Mouse (Mus musculus) heart, embryonic 11.5 days (tissue): ENCODE results near the gene Scarb1. TPM values are rescaled to one million over a fixed set of nuclear protein-coding genes. Genes with fewer than 3 reads are reported as not detected.
"Not testable (repeated sequence)": the region's sequence is repeated elsewhere in the genome, so short reads cannot be mapped to it uniquely, and the experiment has no call there.

Source experiments
- ATAC-seq: fragments of 200-750 bp; cut with Nextera tagmentation; replicated peaks from 2 replicates; pipeline ENCODE4 v1.8.0; 2017; ENCODE audit warnings: moderate library complexity; ENCODE audit not compliant: insufficient number of reproducible peaks, low FRiP score, low TSS enrichment
- H3K27ac ChIP-seq: fragments of 300-500 bp; sonication (generic); 2 replicates; pipeline ENCODE4 v1.5.1; 2014; ENCODE audit warnings: mild to moderate bottlenecking, low read depth, low read length
- H3K27me3 ChIP-seq: fragments of 300-500 bp; sonication (generic); 2 replicates; pipeline ENCODE4 v1.6.1; 2014; ENCODE audit warnings: mild to moderate bottlenecking, low read length, mixed read lengths; ENCODE audit not compliant: control insufficient read depth, insufficient read depth
- H3K36me3 ChIP-seq: fragments of 300-500 bp; sonication (generic); 2 replicates; pipeline ENCODE4 v1.6.1; 2014; ENCODE audit warnings: mild to moderate bottlenecking, low read length, moderate library complexity, mixed read lengths; ENCODE audit not compliant: control insufficient read depth, insufficient read depth
- H3K4me1 ChIP-seq: fragments of 300-500 bp; sonication (generic); 2 replicates; pipeline ENCODE4 v1.6.1; 2014; ENCODE audit warnings: low read length; ENCODE audit not compliant: control insufficient read depth, insufficient read depth
- H3K4me2 ChIP-seq: fragments of 300-500 bp; sonication (generic); 2 replicates; pipeline ENCODE4 v1.6.1; 2014; ENCODE audit warnings: mild to moderate bottlenecking, moderate library complexity
- H3K4me3 ChIP-seq: fragments of 300-500 bp; sonication (generic); 2 replicates; pipeline ENCODE4 v1.5.1; 2014; ENCODE audit warnings: low read depth, low read length
- H3K9ac ChIP-seq: fragments of 300-500 bp; sonication (generic); 2 replicates; pipeline ENCODE4 v1.6.1; 2014; ENCODE audit warnings: mild to moderate bottlenecking, low read depth, low read length, moderate library complexity
- H3K9me3 ChIP-seq: fragments of 300-500 bp; sonication (generic); replicated peaks from 2 replicates; pipeline ENCODE4 v1.6.1; 2016; ENCODE audit warnings: low read length; ENCODE audit not compliant: control insufficient read depth
- WGBS: fragments of 180-500 bp; shearing (Covaris S2); extraction: QIAGEN DNeasy Blood & Tissue Kit; methylation state at CpG from one replicate; pipeline ENCODE4 v1.1.7; 2014; ENCODE audit not compliant: insufficient replicate concordance; 5-methylcytosine and 5-hydroxymethylcytosine counted together
- polyA plus RNA-seq: library from polyadenylated mRNA; unstranded; fragments of >200 nt; fragmentation: Nextera tagmentation; extraction: Ambion mirVana; gene quantifications from 2 replicates; pipeline ENCODE4 v1.2.1, GENCODE M21; 2014

The Scarb1 gene
- polyA plus RNA-seq = 57.1 and 67.0 TPM in 2 replicates

- H3K27ac ChIP-seq = peak within 1 kb of the TSS; percentile 76
- peak within 1 kb of the TSS; percentile 99 for H3K4me2 ChIP-seq
- H3K9me3 ChIP-seq = no peaks in the 10 kb centered on the region
- WGBS = 1% methylated on average over 39 of the region's 42 CpGs
- peak within 1 kb of the TSS; percentile 91 for H3K4me3 ChIP-seq
- H3K27me3 ChIP-seq = no peaks in the 10 kb centered on the region
- peak; percentile 86 for ATAC-seq
- H3K9ac ChIP-seq = peak within 1 kb of the TSS; percentile 85
- H3K4me1 ChIP-seq = peaks cover 34% of the 10 kb centered on the region
- no peaks in the 10 kb centered on the region for H3K36me3 ChIP-seq
Observed at GRCm38 (mm10) chr5:125340547-125341262, at the start of gene Scarb1. TSS of gene Scarb1 (minus strand) at chr5:125341094.

DNA sequence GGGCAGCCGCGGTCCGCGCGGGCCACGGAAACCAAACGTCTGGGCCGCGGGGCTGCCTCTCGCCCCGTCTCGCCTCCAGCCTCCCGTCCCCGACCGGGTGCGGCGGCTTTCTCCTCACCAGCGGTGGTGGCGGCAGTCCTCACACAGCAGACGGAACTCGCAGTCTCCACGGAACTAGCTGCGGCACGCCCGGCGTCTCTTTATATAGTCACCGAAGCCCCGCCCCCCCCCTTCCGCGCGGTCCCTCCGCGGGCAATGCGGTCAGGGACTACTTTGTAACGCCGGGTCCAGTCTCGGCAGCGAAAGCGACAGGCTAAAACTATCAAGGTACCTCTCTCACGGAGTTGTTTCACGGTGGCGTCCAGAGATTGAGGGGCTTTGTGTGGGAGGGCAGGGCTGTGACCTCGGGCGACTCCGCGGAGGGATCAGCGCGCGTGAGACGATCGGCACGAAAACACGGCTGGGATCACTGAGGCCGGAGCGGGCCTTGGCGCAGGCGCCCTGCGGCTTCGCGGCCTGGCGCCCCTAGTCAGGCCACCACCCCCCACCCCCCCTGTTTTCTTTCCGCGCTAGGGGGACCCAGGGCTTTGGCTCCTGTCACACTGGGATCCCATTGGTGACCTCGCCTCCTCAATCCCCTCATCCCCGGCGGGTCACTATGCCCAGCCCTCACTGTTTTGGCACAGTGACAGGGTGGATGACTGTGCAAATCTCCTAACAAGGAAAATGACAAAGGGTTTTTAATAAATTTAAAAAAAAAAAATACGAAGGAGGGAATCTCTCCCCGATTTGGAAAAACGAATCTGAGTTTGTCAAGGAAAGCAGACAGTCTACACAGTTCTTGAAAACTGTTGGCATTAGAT is 48.9 kb upstream of the Scarb1 start, which contains the start of gene Ubc:
Gene Ubc, minus strand, starts transcription at position 624 of the 863 bp plus-strand sequence.
- ATAC-seq = peak; percentile 72
- Histone ChIP-seq H3K27me3 (no peaks in the 10 kb centered on the region), H3K27ac (peak within 1 kb of the TSS; percentile 99), H3K9me3 (no peaks in the 10 kb centered on the region), H3K36me3 (peaks cover 11% of the 10 kb centered on the region), H3K4me3 (peak within 1 kb of the TSS; percentile 99), H3K4me2 (peak within 1 kb of the TSS; percentile 99), H3K9ac (peak within 1 kb of the TSS; percentile 100), H3K4me1 (peaks cover 30% of the 10 kb centered on the region)
- under 1% methylated on average over 62 of the region's 69 CpGs for WGBS

GRCm38 (mm10) chr5:125389131-125389578 is 48.3 kb upstream of the Scarb1 start, which contains the start of gene Gm10382:
TSS of gene Gm10382 (plus strand) at chr5:125389322.
- ATAC-seq = peak; percentile 31
- Histone ChIP-seq H3K36me3 (peaks cover 15% of the 10 kb centered on the region), H3K4me3 (peak within 1 kb of the TSS; percentile 99), H3K27ac (peak within 1 kb of the TSS; percentile 93), H3K27me3 (no peaks in the 10 kb centered on the region), H3K9me3 (no peaks in the 10 kb centered on the region), H3K9ac (peak within 1 kb of the TSS; percentile 100), H3K4me1 (peaks cover 25% of the 10 kb centered on the region), H3K4me2 (peak within 1 kb of the TSS; percentile 99)
- whole genome bisulfite sequencing = under 1% methylated on average over 41 of the region's 41 CpGs

DNA sequence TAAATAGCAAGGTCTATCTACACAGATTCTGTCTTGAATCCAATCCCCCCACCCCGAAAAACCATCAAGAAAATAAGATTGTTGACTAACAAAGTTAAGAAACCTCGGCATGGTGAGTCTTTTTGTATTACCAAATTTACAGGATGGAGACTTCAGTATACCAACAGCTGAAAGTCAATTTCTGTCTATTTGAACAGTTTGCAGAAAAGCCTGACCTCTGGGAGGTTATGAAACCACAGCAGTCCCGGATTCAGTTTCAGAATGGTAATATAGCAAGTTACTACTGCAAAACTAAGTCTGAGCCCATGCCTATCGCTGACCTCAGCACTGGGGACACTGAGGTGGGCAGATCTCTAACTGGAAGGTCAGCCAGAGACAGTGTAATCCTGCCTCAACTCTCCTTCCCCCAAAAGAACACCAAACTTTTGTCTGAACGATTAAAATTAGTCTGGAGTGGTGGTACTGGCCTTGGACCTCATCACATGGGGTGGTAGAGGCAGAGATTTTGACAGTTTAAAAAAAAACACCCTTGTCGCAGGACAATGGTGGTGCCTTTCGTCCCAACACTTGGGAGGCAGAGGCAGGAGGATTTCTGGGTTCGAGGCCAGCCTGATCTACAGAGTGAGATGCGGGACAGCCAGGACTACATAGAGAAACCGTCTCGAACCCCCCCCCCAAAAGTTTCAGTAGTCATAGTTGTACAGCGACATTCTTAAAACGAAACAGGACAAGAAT is 47.6 kb upstream of the Scarb1 start:
- no peaks in the 10 kb centered on the region for H3K27me3 ChIP-seq
- H3K27ac ChIP-seq = peak overlapping the region; percentile 93; the same call in 1 of the 2 replicates
- H3K9me3 ChIP-seq = no peaks in the 10 kb centered on the region
- 22% methylated on average over 13 of the region's 13 CpGs for WGBS
- ATAC-seq = no peak
- H3K36me3 ChIP-seq = peaks cover 15% of the 10 kb centered on the region
- H3K4me3 ChIP-seq = peak overlapping the region; percentile 99
- H3K4me1 ChIP-seq = peaks cover 20% of the 10 kb centered on the region
- peak overlapping the region; percentile 100 for H3K9ac ChIP-seq
- H3K4me2 ChIP-seq = peak overlapping the region; percentile 99

DNA sequence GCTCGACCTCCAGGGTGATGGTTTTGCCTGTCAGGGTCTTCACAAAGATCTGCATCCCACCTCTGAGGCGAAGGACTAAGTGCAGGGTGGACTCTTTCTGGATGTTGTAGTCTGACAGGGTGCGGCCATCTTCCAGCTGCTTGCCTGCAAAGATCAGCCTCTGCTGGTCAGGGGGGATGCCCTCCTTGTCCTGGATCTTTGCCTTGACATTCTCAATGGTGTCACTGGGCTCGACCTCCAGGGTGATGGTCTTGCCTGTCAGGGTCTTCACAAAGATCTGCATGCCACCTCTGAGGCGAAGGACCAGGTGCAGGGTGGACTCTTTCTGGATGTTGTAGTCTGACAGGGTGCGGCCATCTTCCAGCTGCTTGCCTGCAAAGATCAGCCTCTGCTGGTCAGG is 46.4 kb upstream of the Scarb1 start:
- peaks cover 15% of the 10 kb centered on the region for H3K36me3 ChIP-seq
- not testable (repeated sequence) for H3K4me2 ChIP-seq, H3K9ac ChIP-seq, H3K4me3 ChIP-seq, H3K9me3 ChIP-seq, ATAC-seq, H3K27me3 ChIP-seq, H3K27ac ChIP-seq
- 81% methylated on average over 4 of the region's 6 CpGs for WGBS
- H3K4me1 ChIP-seq = peaks cover 14% of the 10 kb centered on the region

DNA sequence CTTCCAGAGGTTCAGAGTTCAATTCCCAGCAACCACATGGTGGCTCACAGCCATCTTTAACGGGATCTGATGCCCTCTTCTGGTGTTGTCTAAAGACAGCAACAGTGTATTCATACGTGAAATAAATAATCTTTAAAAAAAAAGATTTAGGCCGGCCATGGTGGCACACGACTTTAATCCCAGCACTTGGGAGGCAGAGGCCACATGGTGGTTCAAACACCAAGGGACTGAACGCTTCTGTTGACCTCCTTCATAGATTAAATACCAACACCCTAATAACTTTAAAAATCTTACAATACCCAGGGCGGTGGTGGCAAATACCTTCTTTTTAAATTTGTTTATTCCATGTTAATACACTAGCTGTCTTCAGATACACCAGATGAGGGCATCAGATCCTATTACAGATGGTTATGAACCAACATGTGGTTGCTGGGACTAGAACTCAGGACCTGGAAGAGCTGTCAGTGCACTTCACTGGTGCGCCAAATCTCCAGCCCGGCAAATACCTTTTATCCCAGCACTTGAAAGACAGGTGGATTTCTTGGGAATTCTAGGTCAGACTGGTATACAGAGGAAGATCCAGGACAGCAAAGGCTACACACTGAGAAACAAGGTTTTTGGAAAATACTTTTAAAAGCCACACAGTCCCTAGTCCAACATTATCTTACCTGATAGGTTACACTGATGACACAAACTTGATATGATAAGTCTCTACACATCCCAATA is 44.5 kb upstream of the Scarb1 start:
- ATAC-seq = no peak
- no peak overlapping the region for H3K27ac ChIP-seq
- 0 out of 2 replicates have a peak, but pooled peaks cover 4% of the 10 kb centered on the region for H3K4me1 ChIP-seq
- peak overlapping the region; percentile 22; the same call in 1 of the 2 replicates for H3K4me2 ChIP-seq
- H3K36me3 ChIP-seq = peaks cover 15% of the 10 kb centered on the region
- no peaks in the 10 kb centered on the region for H3K27me3 ChIP-seq
- H3K9ac ChIP-seq = no peak overlapping the region
- H3K9me3 ChIP-seq = no peaks in the 10 kb centered on the region
- H3K4me3 ChIP-seq = no peak overlapping the region
- WGBS = 75% methylated on average over 8 of the region's 8 CpGs

DNA sequence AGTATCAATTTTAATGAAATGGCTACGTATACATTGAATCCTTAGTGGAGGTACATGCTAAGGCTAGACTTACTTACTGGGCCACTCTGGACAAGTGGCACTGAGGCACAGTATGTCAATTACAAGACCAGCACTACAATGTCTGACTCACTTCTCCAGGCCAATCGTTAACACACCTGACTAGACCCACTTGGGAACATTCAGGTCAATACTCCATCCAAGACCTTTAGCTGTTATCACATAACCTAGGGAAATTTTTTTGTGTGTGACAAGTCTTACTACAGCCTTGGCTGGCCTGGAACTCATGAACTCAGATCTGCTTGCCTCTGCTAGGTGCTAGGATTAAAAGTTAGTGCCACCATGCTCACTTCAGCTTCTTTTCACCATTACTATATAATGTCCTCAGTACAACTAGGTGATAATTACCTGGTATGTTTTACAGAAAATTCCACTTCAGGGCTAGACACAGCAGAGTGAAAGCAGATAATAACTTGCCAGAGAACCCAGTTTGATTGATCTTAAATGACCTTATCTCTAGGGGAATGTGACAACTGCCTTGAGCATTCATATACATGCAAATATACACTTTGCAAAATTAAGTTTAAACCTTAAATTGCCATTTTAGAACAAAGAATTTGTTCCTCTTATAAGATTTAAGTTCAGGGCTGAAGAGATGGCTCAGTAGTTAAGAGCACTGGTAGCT is 43.8 kb upstream of the Scarb1 start:
- H3K9me3 ChIP-seq = no peaks in the 10 kb centered on the region
- WGBS = 84% methylated on average over 2 of the region's 2 CpGs
- no peak for ATAC-seq
- 0 out of 2 replicates have a peak, but pooled peaks cover 4% of the 10 kb centered on the region for H3K4me1 ChIP-seq
- no peak overlapping the region for H3K9ac ChIP-seq
- H3K4me2 ChIP-seq = no peak overlapping the region
- H3K36me3 ChIP-seq = peaks cover 15% of the 10 kb centered on the region
- H3K27ac ChIP-seq = no peak overlapping the region
- no peak overlapping the region for H3K4me3 ChIP-seq
- no peaks in the 10 kb centered on the region for H3K27me3 ChIP-seq
